Mouse (Mus musculus) cerebellum, adult 9-10 months (tissue): ENCODE measurements around the gene Capn5.
"Not testable (repeated sequence)": the region's sequence is repeated elsewhere in the genome, so short reads cannot be mapped to it uniquely, and the experiment has no call there.

Source experiments
- DNase-seq: peaks from one replicate; pipeline ENCODE4 v3.0.0; 2022

Gene Capn5

DNA sequence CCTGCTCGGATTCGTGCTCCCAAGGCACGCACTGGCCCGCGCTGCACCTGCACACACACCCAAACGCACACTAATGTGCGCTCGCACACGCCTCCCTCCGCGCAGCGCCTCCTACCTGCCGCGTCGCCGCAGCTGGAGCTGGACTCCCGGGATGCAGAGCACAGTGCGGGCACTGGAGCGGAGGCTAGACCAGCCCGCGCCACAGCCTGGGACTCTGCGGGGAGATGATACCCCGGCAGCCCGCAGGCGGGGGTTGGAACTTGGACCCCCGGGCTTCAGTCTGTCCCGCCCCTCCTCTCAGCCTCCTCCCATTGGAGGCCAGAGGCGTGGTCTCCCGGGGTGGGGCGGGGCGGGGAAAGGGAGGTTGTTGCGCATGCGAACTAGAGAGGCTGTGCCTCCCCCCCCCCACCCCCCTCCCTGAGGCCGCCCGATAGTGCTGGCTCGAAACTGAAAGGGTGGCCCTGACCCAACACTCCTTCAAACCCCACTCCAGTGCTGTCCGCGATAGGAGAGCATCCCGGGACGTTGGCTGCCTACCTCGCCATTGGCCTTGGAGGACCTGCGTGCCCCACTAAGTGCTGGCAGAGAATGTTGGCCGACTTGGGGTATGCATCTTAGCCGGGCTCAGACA is at the start of gene Capn5:
Capn5 (minus strand) TSS at position 346 of the 631 bp plus-strand sequence.
- peak; percentile 73 for DNase-seq

- DNase-seq, result no peak
Measured at GRCm38 (mm10) chr7:98223796-98224195, 45.7 kb upstream of the Capn5 start.

DNA sequence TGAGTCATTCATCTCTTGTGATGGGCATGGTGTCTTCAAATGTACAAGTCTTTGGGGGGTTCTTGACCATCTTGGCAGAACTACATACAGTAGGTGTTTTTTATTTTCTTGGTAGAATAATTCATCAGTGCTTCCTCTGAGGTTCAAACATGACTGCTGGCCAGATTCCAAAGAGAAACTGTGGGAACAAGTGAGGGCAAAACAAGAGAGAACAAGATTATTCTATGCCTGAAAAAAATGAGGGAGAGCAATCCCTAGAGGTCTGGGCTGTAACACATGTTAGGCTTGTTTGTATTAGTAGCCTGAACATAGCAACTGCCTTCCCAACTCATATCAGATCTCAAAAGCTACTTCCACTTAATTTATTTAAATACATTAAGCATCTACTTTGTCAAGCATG is 38.6 kb upstream of the Capn5 start:
- no peak for DNase-seq

DNA sequence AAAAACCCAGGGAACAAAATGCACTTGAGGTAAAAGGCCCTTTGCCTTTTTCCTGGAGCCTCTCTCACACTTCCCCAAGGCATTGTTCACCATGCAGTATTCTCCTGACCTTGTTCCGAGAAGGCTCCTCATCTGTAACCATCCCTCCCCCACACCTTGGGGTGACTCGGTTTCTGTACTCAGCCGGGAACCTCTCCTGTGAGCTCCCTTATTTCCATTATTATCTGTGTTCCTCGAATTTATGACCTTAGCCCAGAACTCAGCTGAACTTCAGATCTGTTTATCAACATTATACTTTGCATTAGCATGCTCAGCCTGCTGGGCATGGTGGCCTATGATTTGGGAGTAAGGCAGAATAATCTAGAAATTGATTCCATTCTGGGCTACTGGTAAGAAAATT is 24.9 kb upstream of the Capn5 start:
- no peak for DNase-seq

- no peak for DNase-seq
Measured at GRCm38 (mm10) chr7:98201493-98202028, 23.5 kb upstream of the Capn5 start.

DNA sequence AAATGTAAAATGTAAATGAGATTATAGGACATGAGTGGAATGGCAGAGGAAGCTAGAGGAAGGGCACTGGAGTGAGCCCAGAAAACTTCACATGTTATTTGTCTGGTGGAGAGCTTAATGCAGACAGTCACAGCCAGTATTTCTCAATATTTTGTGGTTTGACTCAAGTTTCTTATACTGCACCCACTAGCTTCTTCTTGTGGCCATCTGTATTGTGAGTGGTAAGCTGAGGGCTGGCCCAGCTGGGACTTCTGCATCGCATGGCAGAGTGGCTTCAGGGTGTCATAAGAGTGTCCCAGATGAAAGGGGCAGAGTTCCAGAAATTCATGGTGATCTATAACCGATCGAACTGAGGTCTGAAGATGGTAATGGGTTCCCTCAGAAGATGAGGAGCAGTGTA is 22.3 kb upstream of the Capn5 start:
- DNase-seq, result no peak

GRCm38 (mm10) chr7:98199381-98199780 is 21.3 kb upstream of the Capn5 start, which contains the start of gene B3gnt6:
TSS of gene B3gnt6 (minus strand) at chr7:98199481.
- no peak for DNase-seq

DNA sequence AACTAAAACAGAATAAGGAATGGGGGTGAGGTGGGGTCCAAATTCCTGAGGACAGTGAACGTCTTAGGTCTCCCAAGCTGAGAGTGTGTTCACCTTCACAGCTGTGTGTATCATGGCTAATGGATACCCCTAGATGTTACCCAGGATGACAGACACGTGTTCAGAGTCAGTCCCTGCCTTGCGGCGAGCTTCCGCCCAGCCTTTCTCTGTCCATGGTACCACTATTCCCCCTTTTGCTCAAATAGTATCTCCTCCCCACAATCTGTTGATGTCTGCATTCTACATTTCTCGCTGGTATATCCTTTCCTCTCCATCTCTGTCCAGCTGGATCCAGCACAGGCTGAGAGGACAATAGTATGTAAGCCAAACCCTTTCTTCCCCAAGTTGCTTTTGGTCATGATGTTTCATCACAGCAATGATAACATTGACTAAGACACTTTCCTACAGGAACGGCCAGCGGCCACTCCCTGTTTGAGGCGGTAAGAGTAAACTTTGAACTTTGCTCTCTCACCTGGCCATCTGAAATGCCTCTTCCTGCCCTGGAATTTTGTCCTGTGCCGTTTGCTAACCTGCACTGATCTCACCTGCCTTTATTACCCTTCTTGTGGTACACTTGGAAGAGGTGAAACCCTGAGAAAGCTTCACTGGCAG is 17.2 kb upstream of the Capn5 start:
- no peak for DNase-seq

DNA sequence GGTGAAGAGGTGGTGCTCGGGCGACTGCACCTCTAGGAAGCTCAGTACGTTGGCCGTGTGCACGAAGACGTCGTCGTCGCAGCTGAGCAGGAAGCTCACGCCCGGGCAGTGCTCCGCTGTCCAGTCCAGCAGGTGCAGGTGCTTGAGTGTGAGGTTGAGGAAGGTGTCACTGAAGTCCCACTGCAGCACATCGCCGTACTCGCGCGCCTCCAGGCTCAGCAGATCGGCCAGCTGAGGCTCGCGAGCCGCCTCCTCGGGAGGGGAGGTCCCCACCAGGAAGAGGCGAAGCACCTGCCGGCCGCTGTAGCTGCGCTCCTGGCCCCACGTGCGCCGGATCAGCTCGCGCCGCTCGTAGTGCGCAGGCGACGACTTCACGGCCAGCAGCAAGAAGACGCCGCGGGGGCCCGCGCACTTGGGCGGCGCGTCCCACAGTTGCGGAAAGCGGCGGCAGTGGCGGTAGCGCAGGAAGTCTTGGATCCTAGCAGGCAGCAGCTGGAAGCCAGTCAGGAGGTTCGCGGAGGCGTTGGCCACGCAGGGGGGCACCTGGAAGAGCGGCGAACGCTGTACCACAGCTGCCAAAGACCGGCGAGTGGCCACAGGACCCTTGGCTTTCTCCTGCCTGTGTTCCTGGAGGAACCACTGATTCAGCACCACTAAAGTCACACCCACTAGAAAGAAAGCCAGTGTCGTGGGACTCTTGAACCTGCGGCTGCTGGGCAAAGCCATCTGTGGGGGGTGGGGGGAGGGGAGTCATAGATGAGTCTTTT is 16.1 kb upstream of the Capn5 start:
- DNase-seq, result no peak

DNA sequence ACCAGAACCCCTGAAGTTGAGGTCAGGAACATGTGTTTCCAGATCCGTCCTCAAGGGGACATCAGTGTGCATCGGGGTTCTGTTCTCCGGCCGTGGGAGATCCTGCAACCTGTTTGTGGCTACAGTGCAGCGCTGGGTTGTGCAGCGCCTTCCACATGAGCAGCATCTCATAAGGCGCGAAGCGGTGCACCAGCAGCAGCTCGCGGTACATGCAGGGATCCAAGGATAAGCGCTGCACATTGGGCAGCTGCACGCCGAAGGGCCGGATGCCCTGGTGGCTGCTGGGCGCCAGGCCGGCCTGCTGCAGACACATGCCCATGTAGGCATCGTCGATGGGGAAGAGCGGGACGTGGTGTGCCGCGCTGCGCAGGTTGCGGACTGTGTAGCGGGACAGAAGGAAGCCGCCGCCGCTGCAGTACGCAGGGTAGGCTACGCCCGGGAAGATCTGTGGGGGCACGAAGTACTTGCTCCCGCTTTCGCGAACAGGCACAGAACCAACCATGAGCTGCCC is 15.5 kb upstream of the Capn5 start:
- DNase-seq, result no peak

- DNase-seq, result no peak
Measured at GRCm38 (mm10) chr7:98191571-98192250, 13.6 kb upstream of the Capn5 start.

- no peak for DNase-seq
Measured at GRCm38 (mm10) chr7:98190578-98190977, 12.5 kb upstream of the Capn5 start.

GRCm38 (mm10) chr7:98189745-98190144 is 11.7 kb upstream of the Capn5 start:
- no peak for DNase-seq

DNA sequence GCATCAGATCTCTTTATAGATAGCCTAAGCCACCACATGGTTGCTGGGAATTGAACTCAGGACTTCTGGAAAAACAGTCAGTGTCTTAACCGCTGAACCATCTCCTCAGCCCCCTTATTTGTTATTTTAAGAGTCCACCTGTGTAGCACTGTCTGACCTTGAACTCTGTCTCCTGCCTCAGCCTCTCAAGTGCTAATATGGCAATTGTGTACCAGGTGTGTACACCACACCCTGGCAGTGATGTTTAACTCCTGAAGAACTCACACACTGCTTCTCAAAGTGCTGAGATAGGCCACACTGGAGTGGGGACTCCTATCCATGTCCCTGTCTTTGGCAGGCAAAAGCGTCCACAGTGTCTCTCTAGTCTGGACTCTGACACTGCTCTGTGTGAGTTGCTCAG is 10.6 kb upstream of the Capn5 start:
- DNase-seq, result no peak

DNA sequence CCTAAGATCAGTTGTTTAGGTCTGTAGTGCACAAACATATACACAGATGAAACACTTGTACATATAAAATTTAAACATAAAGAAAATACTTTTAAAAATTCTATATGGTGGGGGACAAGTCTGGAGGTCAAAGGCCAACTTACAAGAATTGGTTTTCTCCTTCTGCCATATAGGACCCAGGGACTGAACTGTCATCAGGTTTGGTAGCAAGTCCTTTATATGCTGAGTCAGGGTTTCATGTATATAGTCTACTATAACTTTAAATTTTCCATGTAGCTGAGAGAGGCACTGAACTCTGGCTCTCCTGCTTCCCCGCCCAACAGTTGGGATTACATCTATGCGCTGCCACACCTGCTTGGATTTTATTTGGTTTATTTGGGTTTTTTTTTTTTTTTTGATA is 10.2 kb upstream of the Capn5 start:
- DNase-seq, result no peak

GRCm38 (mm10) chr7:98187332-98187731 is 9.3 kb upstream of the Capn5 start:
- DNase-seq, result not testable (repeated sequence)

- no peak for DNase-seq
Measured at GRCm38 (mm10) chr7:98186637-98187036, 8.6 kb upstream of the Capn5 start.

DNA sequence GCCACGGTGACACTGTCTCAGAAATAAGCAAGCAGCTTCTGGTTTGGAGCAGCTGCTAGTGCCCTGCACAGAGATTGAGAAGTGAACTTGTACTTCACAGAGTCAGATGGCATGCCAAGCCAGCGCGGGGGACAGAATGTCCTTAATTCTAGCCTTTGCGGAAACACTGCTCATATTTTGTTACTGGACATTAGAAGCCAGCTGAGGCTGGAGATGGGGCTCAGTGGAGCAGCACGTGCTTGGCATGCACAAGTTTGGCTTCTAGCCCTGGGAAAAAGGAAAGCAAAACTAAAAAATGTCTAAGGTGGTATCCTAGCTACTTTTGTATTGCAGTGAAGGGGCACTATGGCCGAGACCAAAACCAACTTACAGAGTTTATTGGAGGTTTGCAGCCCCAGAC is 7.3 kb upstream of the Capn5 start:
- no peak for DNase-seq

GRCm38 (mm10) chr7:98178560-98179231 is 622 bp upstream of the Capn5 start:
- no peak for DNase-seq

DNA sequence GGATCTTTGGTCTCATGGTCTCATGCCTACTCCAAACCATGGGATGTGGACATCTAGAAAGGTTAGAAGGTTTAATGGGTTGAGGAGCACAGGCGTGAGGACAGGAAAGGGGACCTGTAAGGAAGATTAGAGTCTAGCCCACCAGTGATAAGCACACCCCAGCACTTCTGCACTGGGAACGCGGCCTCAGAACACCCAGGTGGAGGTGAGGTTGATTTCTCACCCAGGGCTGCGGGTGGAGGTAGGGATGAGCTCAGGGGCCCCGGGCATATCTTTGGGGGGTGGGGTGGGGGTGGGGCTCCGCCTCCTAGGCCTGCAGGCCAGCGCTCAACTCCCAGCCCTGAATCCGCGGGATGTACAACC is 527 bp downstream of the Capn5 start:
- no peak for DNase-seq

GRCm38 (mm10) chr7:98177071-98177485 is 996 bp downstream of the Capn5 start:
- DNase-seq, result no peak

DNA sequence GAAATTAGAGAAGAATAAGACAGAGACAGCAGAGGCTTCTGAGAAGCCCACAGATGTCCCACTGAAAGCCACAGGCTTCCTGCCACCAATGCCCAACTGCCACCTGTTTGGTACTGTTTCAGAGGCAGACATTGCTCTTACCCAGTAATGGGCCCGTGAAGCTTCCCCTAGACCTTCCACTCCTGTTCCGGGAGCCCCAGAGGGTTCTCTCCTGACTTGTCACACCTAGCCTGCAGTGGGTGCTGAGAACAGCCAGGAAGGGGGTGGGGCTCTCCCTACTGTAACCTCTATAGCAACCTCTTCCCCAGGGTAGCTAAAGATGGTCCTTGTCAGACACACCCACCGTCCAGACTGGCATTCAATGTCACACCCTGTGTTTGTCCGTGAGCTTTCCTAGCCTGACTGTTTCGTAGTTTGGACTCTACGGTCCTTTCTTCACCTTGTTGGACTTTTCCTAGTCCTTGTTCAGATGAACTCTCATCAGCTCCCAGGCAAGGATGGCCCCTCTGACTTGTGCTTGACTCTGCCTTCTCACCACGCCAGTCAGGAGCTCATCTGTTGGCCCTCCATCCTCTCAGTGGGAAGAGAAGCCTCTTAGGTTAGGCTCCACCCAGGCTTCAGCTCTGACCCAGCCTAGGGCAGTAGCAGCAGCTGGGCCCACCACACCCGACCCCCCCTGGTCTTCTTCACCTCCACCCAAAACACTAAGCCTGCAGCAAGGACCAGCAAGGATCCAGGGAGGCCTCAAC is 1.6 kb downstream of the Capn5 start:
- DNase-seq, result peak; percentile 43
